Mouse (Mus musculus) kidney, embryonic 14.5 days (tissue): Measurements from ENCODE around the gene Smim14. TPM values are rescaled to one million over a fixed set of nuclear protein-coding genes. Genes with fewer than 3 reads are reported as not detected.

ENCODE experiments used
- ATAC-seq: fragments of 200-750 bp; cut with Nextera tagmentation; 2 replicates; pipeline ENCODE4 v1.8.0; 2017; ENCODE audit warnings: moderate number of reproducible peaks, mild to moderate bottlenecking, moderate TSS enrichment, moderate library complexity; ENCODE audit not compliant: low FRiP score, low TSS enrichment
- H3K27ac ChIP-seq: fragments of 300-500 bp; sonication (generic); 2 replicates; pipeline ENCODE4 v1.5.1; 2014; ENCODE audit warnings: low read depth, mild to moderate bottlenecking, low read length, moderate library complexity, mixed read lengths
- H3K27me3 ChIP-seq: fragments of 300-500 bp; sonication (generic); 2 replicates; pipeline ENCODE4 v1.6.1; 2014; ENCODE audit warnings: mild to moderate bottlenecking, low read length; ENCODE audit not compliant: control insufficient read depth, insufficient read depth
- H3K36me3 ChIP-seq: fragments of 300-500 bp; sonication (generic); 2 replicates; pipeline ENCODE4 v1.6.1; 2014; ENCODE audit warnings: low read length, mixed read lengths; ENCODE audit not compliant: control insufficient read depth, insufficient read depth
- H3K4me1 ChIP-seq: fragments of 300-500 bp; sonication (generic); 2 replicates; pipeline ENCODE4 v1.6.1; 2014; ENCODE audit warnings: low read length, mixed read lengths; ENCODE audit not compliant: control insufficient read depth, insufficient read depth
- H3K4me2 ChIP-seq: fragments of 300-500 bp; sonication (generic); replicated peaks from 2 replicates; pipeline ENCODE4 v1.6.1; 2014; ENCODE audit warnings: low read depth, mild to moderate bottlenecking, low read length
- H3K4me3 ChIP-seq: fragments of 300-500 bp; sonication (generic); 2 replicates; pipeline ENCODE4 v1.5.1; 2014; ENCODE audit warnings: mild to moderate bottlenecking, low read length
- H3K9ac ChIP-seq: fragments of 300-500 bp; sonication (generic); 2 replicates; pipeline ENCODE4 v1.6.1; 2014; ENCODE audit warnings: low read depth, mild to moderate bottlenecking, low read length, moderate library complexity
- H3K9me3 ChIP-seq: fragments of 300-500 bp; sonication (generic); 2 replicates; pipeline ENCODE4 v1.6.1; 2016; ENCODE audit warnings: low read length; ENCODE audit not compliant: control insufficient read depth
- WGBS: fragments of 180-500 bp; shearing (Covaris S2); extraction: QIAGEN DNeasy Blood & Tissue Kit; methylation state at CpG from one replicate; pipeline ENCODE4 v1.1.7; 2014; 5-methylcytosine and 5-hydroxymethylcytosine counted together
- polyA plus RNA-seq: library from polyadenylated mRNA; unstranded; fragments of >200 nt; fragmentation: Nextera tagmentation; extraction: Ambion mirVana; gene quantifications from 2 replicates; pipeline ENCODE4 v1.2.1, GENCODE M21; 2014

Smim14 gene
- polyA plus RNA-seq, 1 experiment from 2014 or later, result 91.6 TPM

DNA sequence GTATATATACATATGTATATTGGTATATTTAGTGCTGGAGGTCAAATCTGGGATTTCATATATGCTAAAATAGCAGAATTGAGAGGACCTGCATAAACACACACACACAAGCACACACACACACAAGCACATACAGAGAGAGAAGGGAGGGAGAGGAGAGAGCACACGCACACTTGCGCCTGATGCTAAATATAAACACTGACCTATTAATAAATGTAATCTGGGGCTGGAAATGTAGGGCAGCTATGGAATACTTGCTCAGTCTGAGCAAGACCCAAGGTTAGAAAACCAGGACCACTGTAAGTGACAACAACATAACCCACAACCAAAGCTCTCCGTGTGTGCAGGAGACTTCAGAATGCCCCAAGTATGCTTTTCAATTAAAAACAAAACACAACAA lies 77.5 kb downstream of the Smim14 start:
- Histone ChIP-seq H3K9ac (no peak overlapping the region), H3K9me3 (no peaks in the 10 kb centered on the region), H3K4me2 (no peak overlapping the region), H3K27me3 (no peaks in the 10 kb centered on the region), H3K4me3 (no peak overlapping the region), H3K27ac (no peak overlapping the region), H3K36me3 (no peaks in the 10 kb centered on the region; the same call in 1 of the 2 replicates), H3K4me1 (0 out of 2 replicates have a peak, but pooled peaks cover 12% of the 10 kb centered on the region)
- ATAC-seq, result no peak
- 92% methylated on average over 3 of the region's 3 CpGs for WGBS

DNA sequence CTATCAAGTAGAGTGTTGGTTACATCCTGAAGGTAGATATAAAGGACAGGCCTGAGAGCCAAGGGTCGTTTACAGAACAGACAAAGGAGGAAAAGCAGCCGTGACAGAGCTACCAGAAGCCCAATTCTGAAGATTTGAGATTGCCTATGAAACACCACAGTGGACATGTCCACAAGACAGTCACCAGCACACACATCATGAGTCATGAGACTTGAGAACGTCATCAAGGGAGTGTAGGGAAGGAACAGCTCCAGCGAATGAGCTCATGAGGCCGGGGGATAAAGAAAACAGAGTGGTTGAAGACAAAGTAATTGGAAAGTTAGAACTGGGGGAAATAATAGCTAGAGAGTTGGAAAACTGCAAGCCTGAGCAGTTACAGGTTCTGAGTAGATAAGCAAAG lies 79.1 kb downstream of the Smim14 start:
- 0 out of 2 replicates have a peak, but pooled peaks cover 12% of the 10 kb centered on the region for H3K4me1 ChIP-seq
- no peaks in the 10 kb centered on the region for H3K27me3 ChIP-seq
- H3K9me3 ChIP-seq, result no peaks in the 10 kb centered on the region
- H3K27ac ChIP-seq, result no peak overlapping the region; the same call in 1 of the 2 replicates
- H3K9ac ChIP-seq, result no peak overlapping the region
- WGBS, result 64% methylated on average over 5 of the region's 5 CpGs
- no peak overlapping the region for H3K4me3 ChIP-seq
- no peak for ATAC-seq
- H3K4me2 ChIP-seq, result no peak overlapping the region
- H3K36me3 ChIP-seq, result no peaks in the 10 kb centered on the region

DNA sequence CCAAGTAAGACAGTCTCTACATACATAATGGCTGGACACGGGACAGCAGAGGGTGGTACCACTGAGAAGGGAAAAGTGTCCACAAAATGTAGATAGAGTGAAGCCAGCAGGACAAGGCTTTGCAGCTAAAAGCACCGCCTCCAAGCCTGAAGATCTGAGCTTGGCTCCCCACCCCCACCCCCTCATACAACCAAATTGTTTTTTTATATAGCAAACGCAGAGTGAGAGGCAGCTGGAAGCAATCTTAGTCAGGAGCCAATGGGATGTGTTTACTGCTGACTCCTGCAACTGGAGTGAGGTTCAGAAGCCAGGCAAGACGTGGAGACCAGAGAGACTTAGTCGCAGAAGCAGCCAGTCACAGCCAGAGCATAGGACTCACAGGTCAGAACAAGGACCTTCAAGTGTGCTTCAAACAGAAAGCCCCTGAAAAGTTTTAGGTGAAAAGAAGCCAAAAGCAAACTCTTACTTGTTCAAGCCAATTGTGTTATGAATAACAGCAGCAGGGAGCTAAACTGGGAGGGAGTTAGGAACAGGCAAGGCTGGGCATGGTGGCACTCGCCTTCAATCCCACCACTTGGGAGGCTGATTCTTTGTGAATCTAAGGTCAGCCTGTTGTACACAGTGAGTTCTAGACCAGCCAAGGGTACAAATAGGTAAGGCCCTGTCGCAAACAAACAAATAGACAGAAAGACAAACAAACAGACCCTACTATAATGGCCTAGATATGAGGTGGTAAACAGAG lies 79.7 kb downstream of the Smim14 start:
- Histone ChIP-seq H3K4me1 (0 out of 2 replicates have a peak, but pooled peaks cover 12% of the 10 kb centered on the region), H3K4me3 (no peak overlapping the region), H3K9ac (0 out of 2 replicates have a peak overlapping the region, but pooled peaks have one; percentile 34), H3K9me3 (no peaks in the 10 kb centered on the region), H3K4me2 (no peak overlapping the region), H3K36me3 (no peaks in the 10 kb centered on the region), H3K27me3 (no peaks in the 10 kb centered on the region), H3K27ac (peak overlapping the region; percentile 78)
- WGBS, result 59% methylated on average over 7 of the region's 7 CpGs
- ATAC-seq, result peak; percentile 78; the same call in 1 of the 2 replicates

- H3K4me2 ChIP-seq, result no peak overlapping the region
- WGBS, result 41% methylated on average over 5 of the region's 5 CpGs
- H3K4me3 ChIP-seq, result no peak overlapping the region
- H3K4me1 ChIP-seq, result 0 out of 2 replicates have a peak, but pooled peaks cover 12% of the 10 kb centered on the region
- no peak overlapping the region for H3K27ac ChIP-seq
- ATAC-seq, result no peak
- no peaks in the 10 kb centered on the region for H3K27me3 ChIP-seq
- no peaks in the 10 kb centered on the region; the same call in 1 of the 2 replicates for H3K36me3 ChIP-seq
- no peak overlapping the region for H3K9ac ChIP-seq
- H3K9me3 ChIP-seq, result no peaks in the 10 kb centered on the region
Measured at GRCm38 (mm10) chr5:65454771-65455170, 82.2 kb downstream of the Smim14 start.

DNA sequence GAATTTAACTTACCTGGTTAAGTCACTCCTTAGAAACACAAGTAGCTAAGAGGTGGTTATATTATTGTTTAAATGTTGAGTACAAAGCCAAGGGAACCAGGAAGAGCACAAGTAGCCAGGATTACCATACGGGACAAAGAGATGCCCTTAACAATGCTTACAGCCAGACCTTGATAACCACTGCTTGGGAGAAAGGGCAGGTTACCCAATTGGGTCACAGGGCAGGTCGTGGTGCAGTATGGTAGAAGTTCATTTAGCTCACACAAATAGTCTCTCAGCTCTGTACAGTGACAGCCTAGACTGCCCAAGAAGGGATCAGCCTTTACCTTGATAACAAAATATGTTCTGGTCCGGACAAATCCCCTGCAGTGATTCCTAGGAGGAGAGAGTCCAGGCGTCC lies 88.0 kb downstream of the Smim14 start:
- H3K9me3 ChIP-seq, result no peaks in the 10 kb centered on the region
- H3K4me2 ChIP-seq, result no peak overlapping the region
- H3K36me3 ChIP-seq, result peaks cover 4% of the 10 kb centered on the region; the same call in 1 of the 2 replicates
- no peak overlapping the region for H3K4me3 ChIP-seq
- ATAC-seq, result no peak
- no peak overlapping the region for H3K27ac ChIP-seq
- no peaks in the 10 kb centered on the region for H3K27me3 ChIP-seq
- H3K9ac ChIP-seq, result no peak overlapping the region
- WGBS, result 91% methylated on average over 4 of the region's 4 CpGs
- H3K4me1 ChIP-seq, result no peaks in the 10 kb centered on the region

DNA sequence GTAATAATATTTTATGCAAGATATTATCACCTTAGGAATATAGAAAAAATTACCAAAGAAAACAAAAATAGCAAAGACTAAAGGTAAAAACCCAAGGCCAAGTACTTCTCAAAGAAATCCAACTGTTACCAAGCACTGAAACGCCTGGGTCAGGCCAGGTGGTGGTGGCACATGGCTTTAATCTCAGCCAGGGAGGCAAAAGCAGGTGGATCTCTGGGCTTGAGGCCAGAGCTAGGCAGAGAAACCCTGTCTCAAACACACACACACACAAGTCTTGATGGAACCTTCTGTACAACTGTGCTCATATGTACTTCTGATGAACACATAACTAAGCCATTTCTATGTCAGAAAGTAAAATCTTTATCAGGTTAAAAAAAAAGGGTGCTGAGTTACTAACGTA lies 89.2 kb downstream of the Smim14 start:
- no peaks in the 10 kb centered on the region for H3K4me1 ChIP-seq
- no peaks in the 10 kb centered on the region for H3K9me3 ChIP-seq
- H3K27me3 ChIP-seq, result no peaks in the 10 kb centered on the region
- peaks cover 4% of the 10 kb centered on the region; the same call in 1 of the 2 replicates for H3K36me3 ChIP-seq
- ATAC-seq, result no peak
- H3K27ac ChIP-seq, result no peak overlapping the region
- WGBS, result 90% methylated on average over 2 of the region's 2 CpGs
- H3K4me2 ChIP-seq, result no peak overlapping the region
- no peak overlapping the region for H3K9ac ChIP-seq
- H3K4me3 ChIP-seq, result no peak overlapping the region

- H3K4me2 ChIP-seq, result no peak overlapping the region
- no peaks in the 10 kb centered on the region for H3K4me1 ChIP-seq
- H3K27me3 ChIP-seq, result no peaks in the 10 kb centered on the region
- ATAC-seq, result no peak
- no peak overlapping the region for H3K9ac ChIP-seq
- H3K4me3 ChIP-seq, result no peak overlapping the region
- H3K36me3 ChIP-seq, result peaks cover 4% of the 10 kb centered on the region; the same call in 1 of the 2 replicates
- H3K27ac ChIP-seq, result no peak overlapping the region
- 74% methylated on average over 2 of the region's 2 CpGs for WGBS
- H3K9me3 ChIP-seq, result no peaks in the 10 kb centered on the region
Measured at GRCm38 (mm10) chr5:65446756-65447155, 90.2 kb downstream of the Smim14 start.

DNA sequence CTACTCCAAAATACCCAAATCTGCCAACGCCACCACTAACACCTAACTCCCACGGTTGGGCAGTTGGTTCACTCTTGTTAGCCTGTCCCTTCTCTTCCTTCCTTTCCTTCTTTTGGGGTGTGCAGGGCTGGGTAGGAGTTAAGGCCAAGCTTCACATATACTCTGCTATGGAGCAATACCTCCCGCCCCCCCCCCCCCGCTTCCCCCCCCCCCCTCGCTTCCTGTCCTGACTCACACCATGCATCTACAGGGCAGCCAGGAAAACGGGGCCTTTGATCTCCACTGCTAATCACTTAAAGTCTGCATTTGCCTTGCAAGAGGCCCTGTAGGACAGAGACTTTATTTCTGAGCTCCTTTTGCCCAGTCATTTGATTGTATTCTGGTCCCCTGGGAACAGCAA lies 92.0 kb downstream of the Smim14 start:
- 44% methylated on average over 3 of the region's 6 CpGs for WGBS
- no peak overlapping the region for H3K27ac ChIP-seq
- no peak overlapping the region for H3K4me3 ChIP-seq
- no peak overlapping the region for H3K4me2 ChIP-seq
- H3K27me3 ChIP-seq, result no peaks in the 10 kb centered on the region
- H3K4me1 ChIP-seq, result no peaks in the 10 kb centered on the region
- H3K36me3 ChIP-seq, result peaks cover 4% of the 10 kb centered on the region; the same call in 1 of the 2 replicates
- H3K9me3 ChIP-seq, result no peaks in the 10 kb centered on the region
- ATAC-seq, result no peak
- H3K9ac ChIP-seq, result no peak overlapping the region

DNA sequence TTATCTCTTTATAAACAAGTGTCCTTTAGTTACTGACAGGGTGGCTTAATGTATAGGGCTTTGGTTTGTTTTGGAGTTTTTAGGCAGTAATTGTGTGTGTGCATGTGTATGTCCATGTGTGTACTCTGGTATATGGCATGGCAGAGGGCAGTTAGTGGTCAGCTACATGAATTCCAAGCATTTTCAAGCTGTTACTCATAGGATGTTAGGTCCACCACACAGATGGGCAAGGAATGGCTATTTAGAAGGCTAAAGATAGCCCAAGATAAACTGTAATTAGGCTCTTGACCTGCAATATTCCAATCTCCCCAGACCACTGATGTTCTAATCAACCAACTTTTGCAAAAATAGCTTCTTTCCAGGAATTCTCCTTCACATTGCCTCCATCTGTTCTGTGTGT lies 98.9 kb downstream of the Smim14 start:
- H3K4me1 ChIP-seq, result peaks cover 8% of the 10 kb centered on the region; the same call in 1 of the 2 replicates
- H3K4me2 ChIP-seq, result no peak overlapping the region
- no peak overlapping the region for H3K27ac ChIP-seq
- no peaks in the 10 kb centered on the region for H3K36me3 ChIP-seq
- no peak overlapping the region for H3K4me3 ChIP-seq
- no peak overlapping the region for H3K9ac ChIP-seq
- ATAC-seq, result no peak
- no peaks in the 10 kb centered on the region for H3K9me3 ChIP-seq
- no peaks in the 10 kb centered on the region for H3K27me3 ChIP-seq
